Mouse (Mus musculus) stomach, embryonic 16.5 days (tissue): ENCODE measurements around the gene Vipr1. TPM values are rescaled to one million over a fixed set of nuclear protein-coding genes. Genes with fewer than 3 reads are reported as not detected.

Experiments
- ATAC-seq: fragments of 200-750 bp; cut with Nextera tagmentation; 2 replicates; pipeline ENCODE4 v1.8.0; 2017; ENCODE audit warnings: moderate number of reproducible peaks, moderate TSS enrichment; ENCODE audit not compliant: insufficient read depth, low FRiP score
- H3K27ac ChIP-seq: fragments of 300-500 bp; sonication (generic); 2 replicates; pipeline ENCODE4 v1.5.1; 2014; ENCODE audit warnings: low read length
- H3K27me3 ChIP-seq: fragments of 300-500 bp; sonication (generic); 2 replicates; pipeline ENCODE4 v1.6.1; 2014; ENCODE audit warnings: low read length, control low read depth, mixed read lengths; ENCODE audit not compliant: control insufficient read depth, insufficient read depth
- H3K36me3 ChIP-seq: fragments of 300-500 bp; sonication (generic); 2 replicates; pipeline ENCODE4 v1.6.1; 2014; ENCODE audit warnings: low read length; ENCODE audit not compliant: control insufficient read depth, insufficient read depth
- H3K4me1 ChIP-seq: fragments of 300-500 bp; sonication (generic); 2 replicates; pipeline ENCODE4 v1.6.1; 2014; ENCODE audit warnings: low read length, control low read depth, mixed read lengths; ENCODE audit not compliant: control insufficient read depth, insufficient read depth
- H3K4me2 ChIP-seq: fragments of 300-500 bp; sonication (generic); 2 replicates; pipeline ENCODE4 v1.6.1; 2014; ENCODE audit warnings: low read depth, low read length, mixed read lengths
- H3K4me3 ChIP-seq: fragments of 300-500 bp; sonication (generic); replicated peaks from 2 replicates; pipeline ENCODE4 v1.5.1; 2014; ENCODE audit warnings: mild to moderate bottlenecking, low read length
- H3K9ac ChIP-seq: fragments of 300-500 bp; sonication (generic); 2 replicates; pipeline ENCODE4 v1.6.1; 2014; ENCODE audit warnings: low read length
- H3K9me3 ChIP-seq: fragments of 300-500 bp; sonication (generic); replicated peaks from 2 replicates; pipeline ENCODE4 v1.6.1; 2016; ENCODE audit warnings: low read length, control low read depth; ENCODE audit not compliant: control insufficient read depth
- WGBS: fragments of 180-500 bp; shearing (Covaris S2); extraction: QIAGEN DNeasy Blood & Tissue Kit; methylation state at CpG from one replicate; pipeline ENCODE4 v1.1.7; 2014; 5-methylcytosine and 5-hydroxymethylcytosine counted together
- polyA plus RNA-seq: library from polyadenylated mRNA; unstranded; fragments of >200 nt; fragmentation: Nextera tagmentation; extraction: Ambion mirVana; gene quantifications from 2 replicates; pipeline ENCODE4 v1.2.1, GENCODE M21; 2015

Vipr1 gene
- polyA plus RNA-seq, 1 experiment from 2014 or later: 1.0 TPM

DNA sequence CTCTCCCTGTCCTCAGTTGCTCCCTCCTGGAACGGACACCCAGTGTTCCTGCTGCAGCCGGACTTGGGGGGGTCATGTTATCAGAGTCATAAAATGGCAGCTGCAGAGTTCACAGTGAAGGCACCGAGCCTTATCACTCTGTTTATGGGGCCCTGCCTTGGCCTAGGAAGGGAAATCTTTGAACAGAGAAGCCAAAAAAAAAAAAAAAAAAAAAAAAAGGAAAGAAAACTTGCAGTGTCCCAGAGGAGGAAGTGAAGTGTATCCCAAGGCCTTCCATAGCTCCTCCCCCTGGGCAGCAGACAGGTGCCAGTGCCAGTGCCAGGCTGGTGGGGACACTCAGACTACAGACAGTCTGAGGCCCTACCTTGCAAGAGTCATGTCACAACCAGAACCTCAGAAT lies 2.3 kb downstream of the Vipr1 start:
- WGBS: 55% methylated on average over 3 of the region's 3 CpGs
- H3K9me3 ChIP-seq: no peaks in the 10 kb centered on the region
- H3K27ac ChIP-seq: no peak overlapping the region
- no peaks in the 10 kb centered on the region for H3K36me3 ChIP-seq
- no peak overlapping the region for H3K4me3 ChIP-seq
- peaks cover 15% of the 10 kb centered on the region for H3K4me1 ChIP-seq
- no peak overlapping the region for H3K4me2 ChIP-seq
- H3K9ac ChIP-seq: no peak overlapping the region
- ATAC-seq: no peak
- H3K27me3 ChIP-seq: peaks cover 40% of the 10 kb centered on the region

DNA sequence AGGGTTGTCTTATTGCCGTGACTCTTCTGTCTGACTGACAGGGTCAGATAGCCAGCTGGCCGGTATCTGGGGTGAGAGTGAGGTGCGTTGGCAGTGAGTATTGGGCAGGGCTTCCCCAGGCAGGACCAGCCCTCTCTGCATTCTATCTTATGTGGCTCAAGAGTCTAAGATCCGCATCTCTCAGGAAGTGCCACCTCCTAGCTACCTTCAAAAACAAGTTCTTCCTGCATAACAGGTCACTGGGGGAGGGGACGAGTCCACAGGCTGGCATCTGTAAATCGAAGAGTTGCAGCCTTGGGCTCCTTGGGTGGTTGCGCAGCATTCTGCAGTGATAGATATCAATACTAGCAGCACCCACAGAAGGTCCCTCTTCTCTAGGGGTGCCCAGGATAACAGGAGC lies 4.5 kb downstream of the Vipr1 start:
- 54% methylated on average over 7 of the region's 7 CpGs for WGBS
- ATAC-seq: no peak
- no peaks in the 10 kb centered on the region for H3K9me3 ChIP-seq

DNA sequence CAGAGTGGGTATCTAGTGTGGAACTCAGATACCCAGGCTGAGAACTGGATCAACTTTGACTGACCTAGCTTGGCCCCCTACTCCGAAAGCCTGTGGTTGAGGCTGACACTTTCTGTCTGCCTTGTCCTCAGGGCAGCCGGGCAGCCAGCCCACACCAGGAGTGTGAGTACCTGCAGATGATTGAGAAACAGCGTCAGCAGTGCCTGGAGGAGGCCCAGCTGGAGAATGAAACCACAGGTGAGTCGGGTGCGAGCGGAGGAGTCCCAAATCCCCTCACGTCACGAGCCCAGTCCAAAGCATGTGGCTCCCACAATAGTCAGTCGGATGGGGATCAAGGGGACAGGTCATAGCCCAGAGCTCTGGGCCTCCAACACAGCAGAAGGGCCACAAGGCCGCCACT lies 11.2 kb downstream of the Vipr1 start:
- Histone ChIP-seq H3K4me1 (no peaks in the 10 kb centered on the region), H3K36me3 (no peaks in the 10 kb centered on the region), H3K4me2 (no peak overlapping the region), H3K4me3 (no peak overlapping the region), H3K9ac (no peak overlapping the region), H3K9me3 (no peaks in the 10 kb centered on the region), H3K27me3 (no peaks in the 10 kb centered on the region), H3K27ac (no peak overlapping the region)
- 85% methylated on average over 10 of the region's 10 CpGs for WGBS
- no peak for ATAC-seq

More for the DNA sequence above, 4.5 kb downstream of the Vipr1 start:
- H3K9ac ChIP-seq: no peak overlapping the region
- peaks cover 20% of the 10 kb centered on the region for H3K27me3 ChIP-seq
- no peak overlapping the region for H3K4me2 ChIP-seq
- H3K27ac ChIP-seq: no peak overlapping the region
- H3K4me3 ChIP-seq: no peak overlapping the region
- H3K4me1 ChIP-seq: peaks cover 9% of the 10 kb centered on the region; the same call in 1 of the 2 replicates
- H3K36me3 ChIP-seq: no peaks in the 10 kb centered on the region

DNA sequence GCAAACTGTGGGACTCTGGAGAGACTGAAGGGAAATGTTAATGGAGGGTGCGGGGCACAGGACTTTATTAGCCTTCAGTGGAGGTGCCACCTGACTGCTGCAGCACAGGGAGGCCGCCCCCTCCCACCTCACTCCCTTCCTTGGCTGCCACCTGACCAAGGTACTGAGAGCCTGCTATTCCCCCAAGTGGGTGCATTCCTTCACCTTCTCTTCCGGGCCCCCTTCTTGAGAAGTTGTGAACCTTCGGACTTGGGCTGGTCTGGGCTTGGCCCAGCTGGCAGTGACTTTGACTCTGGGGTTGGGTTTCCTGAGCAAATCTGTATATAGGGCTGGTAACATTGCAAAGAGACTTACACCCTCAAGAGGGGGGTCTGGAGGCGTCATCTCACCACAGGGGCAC lies 13.8 kb downstream of the Vipr1 start:
- Histone ChIP-seq H3K9ac (no peak overlapping the region), H3K9me3 (no peaks in the 10 kb centered on the region), H3K27me3 (no peaks in the 10 kb centered on the region), H3K4me2 (no peak overlapping the region), H3K4me3 (no peak overlapping the region), H3K4me1 (no peaks in the 10 kb centered on the region), H3K36me3 (no peaks in the 10 kb centered on the region), H3K27ac (no peak overlapping the region)
- no peak for ATAC-seq
- 83% methylated on average over 5 of the region's 5 CpGs for WGBS

DNA sequence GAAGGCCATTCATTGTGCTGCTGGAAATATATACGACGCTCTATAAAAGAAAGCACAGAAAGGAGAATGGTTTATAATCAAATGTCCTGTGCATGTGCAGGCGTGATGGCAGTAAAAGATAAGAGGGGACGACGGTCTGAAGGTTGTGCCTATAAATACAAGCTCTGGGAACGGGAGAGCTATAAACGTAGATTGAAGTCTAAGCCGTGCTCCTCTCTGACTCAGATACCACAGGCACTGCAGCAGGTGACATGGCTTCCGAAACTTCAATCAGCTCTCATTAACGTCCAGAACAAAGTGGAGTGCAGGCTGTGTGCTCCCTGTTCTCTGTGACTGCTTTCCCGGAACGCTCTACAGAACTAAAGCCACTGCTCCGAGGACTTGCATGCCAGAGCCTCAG lies 14.6 kb downstream of the Vipr1 start:
- Histone ChIP-seq H3K9me3 (no peaks in the 10 kb centered on the region), H3K27me3 (no peaks in the 10 kb centered on the region), H3K4me3 (no peak overlapping the region), H3K9ac (no peak overlapping the region), H3K4me2 (no peak overlapping the region), H3K36me3 (no peaks in the 10 kb centered on the region), H3K27ac (no peak overlapping the region), H3K4me1 (no peaks in the 10 kb centered on the region)
- ATAC-seq: no peak
- WGBS: 56% methylated on average over 13 of the region's 13 CpGs

DNA sequence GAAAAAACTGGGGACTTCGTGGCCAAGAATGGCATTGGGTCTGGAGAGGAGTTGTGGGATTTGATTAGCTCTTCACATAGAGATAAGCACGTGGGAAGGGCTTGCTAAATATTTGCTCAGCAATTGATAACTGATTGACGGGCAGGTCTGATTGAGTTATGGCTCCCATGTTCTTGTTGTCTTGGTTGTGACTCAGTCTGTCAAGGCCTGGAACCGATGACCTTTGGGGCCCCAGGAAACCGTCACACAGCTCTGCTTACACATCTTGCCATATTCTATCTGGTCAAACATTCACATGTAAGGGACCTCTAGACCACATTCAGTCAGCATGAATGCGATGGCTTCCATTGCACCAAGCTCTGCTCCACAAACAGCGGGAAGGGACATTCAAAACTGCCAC lies 15.7 kb downstream of the Vipr1 start:
- Histone ChIP-seq H3K9ac (no peak overlapping the region), H3K9me3 (no peaks in the 10 kb centered on the region), H3K27ac (no peak overlapping the region), H3K4me1 (no peaks in the 10 kb centered on the region), H3K4me2 (no peak overlapping the region), H3K27me3 (no peaks in the 10 kb centered on the region), H3K36me3 (no peaks in the 10 kb centered on the region), H3K4me3 (no peak overlapping the region)
- whole genome bisulfite sequencing: 51% methylated on average over 7 of the region's 7 CpGs
- ATAC-seq: no peak

DNA sequence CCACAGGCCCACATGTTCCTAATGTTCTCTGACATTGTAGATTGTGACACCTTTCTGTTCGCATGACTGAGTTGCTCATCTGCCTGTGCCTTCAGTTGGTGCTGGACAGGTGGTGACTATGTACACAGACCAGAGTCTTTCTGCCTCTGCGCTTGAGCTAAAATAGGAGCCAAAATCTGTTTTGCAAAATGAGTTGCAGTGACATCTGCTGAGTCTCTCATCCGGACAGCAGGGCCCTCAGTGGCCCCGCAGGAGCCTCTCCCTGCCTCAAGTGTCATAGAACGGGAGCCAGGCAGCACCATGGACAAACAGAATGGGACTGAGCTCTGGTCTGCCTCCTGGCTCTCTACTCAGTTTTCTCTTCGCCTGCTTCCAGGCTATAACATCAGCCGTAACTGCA lies 17.3 kb downstream of the Vipr1 start:
- H3K4me3 ChIP-seq: no peak overlapping the region
- no peaks in the 10 kb centered on the region for H3K4me1 ChIP-seq
- H3K4me2 ChIP-seq: no peak overlapping the region
- no peak overlapping the region for H3K9ac ChIP-seq
- 71% methylated on average over 7 of the region's 7 CpGs for WGBS
- H3K27me3 ChIP-seq: no peaks in the 10 kb centered on the region
- ATAC-seq: no peak
- H3K27ac ChIP-seq: no peak overlapping the region
- H3K36me3 ChIP-seq: no peaks in the 10 kb centered on the region
- H3K9me3 ChIP-seq: no peaks in the 10 kb centered on the region

DNA sequence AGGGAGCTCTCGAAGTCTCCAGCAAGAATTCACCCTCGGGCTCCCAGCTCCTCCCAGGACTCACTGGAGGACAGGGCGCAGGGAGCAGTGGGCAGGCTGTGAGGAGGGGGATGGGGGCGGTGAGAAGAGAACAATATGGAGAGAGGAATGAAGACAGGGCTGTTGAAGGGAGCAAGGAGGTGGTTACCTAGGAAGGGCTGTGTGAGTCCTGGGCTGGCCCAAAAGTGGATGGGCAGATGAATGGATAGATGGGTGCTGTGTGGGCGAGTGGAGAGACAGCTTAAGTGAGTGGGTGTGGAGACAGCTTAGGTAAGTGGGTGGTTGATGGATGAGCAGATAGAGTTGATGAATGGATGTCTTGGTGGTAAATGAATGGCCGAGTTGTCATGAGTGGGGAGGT lies 21.0 kb downstream of the Vipr1 start:
- peaks cover 7% of the 10 kb centered on the region for H3K4me1 ChIP-seq
- ATAC-seq: no peak
- H3K36me3 ChIP-seq: no peaks in the 10 kb centered on the region
- no peak overlapping the region for H3K4me2 ChIP-seq
- 65% methylated on average over 6 of the region's 6 CpGs for WGBS
- peaks cover 8% of the 10 kb centered on the region; the same call in 1 of the 2 replicates for H3K27me3 ChIP-seq
- no peaks in the 10 kb centered on the region for H3K9me3 ChIP-seq
- no peak overlapping the region for H3K4me3 ChIP-seq
- H3K9ac ChIP-seq: no peak overlapping the region
- no peak overlapping the region for H3K27ac ChIP-seq

DNA sequence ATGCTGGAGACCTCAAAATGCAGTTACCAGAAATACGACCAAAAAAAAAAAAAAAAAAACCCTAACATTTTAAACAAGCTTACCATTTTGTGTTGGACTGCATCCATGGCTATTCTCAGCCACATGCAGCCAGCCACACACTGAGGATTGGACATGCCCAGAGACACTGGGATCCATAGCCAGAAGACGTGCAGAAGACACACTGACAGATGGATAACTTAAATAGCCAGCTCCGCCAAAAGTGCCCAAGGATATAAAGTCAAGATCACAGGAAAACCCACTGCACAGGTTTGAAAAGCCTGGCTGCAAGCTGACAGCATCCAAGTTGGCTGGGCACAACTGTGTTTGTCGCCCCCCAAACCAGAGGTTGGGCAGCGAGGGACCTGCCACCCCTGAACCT lies 21.6 kb downstream of the Vipr1 start:
- no peak for ATAC-seq
- H3K27me3 ChIP-seq: peaks cover 14% of the 10 kb centered on the region
- H3K9ac ChIP-seq: no peak overlapping the region
- H3K4me2 ChIP-seq: no peak overlapping the region
- H3K36me3 ChIP-seq: no peaks in the 10 kb centered on the region
- no peak overlapping the region for H3K4me3 ChIP-seq
- 82% methylated on average over 5 of the region's 5 CpGs for WGBS
- peaks cover 7% of the 10 kb centered on the region for H3K4me1 ChIP-seq
- H3K9me3 ChIP-seq: no peaks in the 10 kb centered on the region
- no peak overlapping the region for H3K27ac ChIP-seq
